Mouse (Mus musculus): ENCODE data around the gene Zfp955b.

- TF ChIP-seq POLR2A (IDR thresholded peaks at IDR 0.05; ENCODE audit: insufficient read depth, low read depth, low read length) (no peak), CTCF (IDR thresholded peaks at IDR 0.05; ENCODE audit: insufficient read depth, low read depth, low read length) (no peak)
Measured at GRCm38 (mm10) chr17:33268907-33269306, 20.4 kb upstream of the Zfp955b start.

Data from olfactory bulb, adult 2 months (tissue).